Mouse (Mus musculus): Measurements from ENCODE around the gene Eng. TPM values are rescaled to one million over a fixed set of nuclear protein-coding genes. Genes with fewer than 3 reads are reported as not detected.

Gene Eng
- total RNA-seq, 2 experiments from 2014 or later, result 152 to 166 TPM

DNA sequence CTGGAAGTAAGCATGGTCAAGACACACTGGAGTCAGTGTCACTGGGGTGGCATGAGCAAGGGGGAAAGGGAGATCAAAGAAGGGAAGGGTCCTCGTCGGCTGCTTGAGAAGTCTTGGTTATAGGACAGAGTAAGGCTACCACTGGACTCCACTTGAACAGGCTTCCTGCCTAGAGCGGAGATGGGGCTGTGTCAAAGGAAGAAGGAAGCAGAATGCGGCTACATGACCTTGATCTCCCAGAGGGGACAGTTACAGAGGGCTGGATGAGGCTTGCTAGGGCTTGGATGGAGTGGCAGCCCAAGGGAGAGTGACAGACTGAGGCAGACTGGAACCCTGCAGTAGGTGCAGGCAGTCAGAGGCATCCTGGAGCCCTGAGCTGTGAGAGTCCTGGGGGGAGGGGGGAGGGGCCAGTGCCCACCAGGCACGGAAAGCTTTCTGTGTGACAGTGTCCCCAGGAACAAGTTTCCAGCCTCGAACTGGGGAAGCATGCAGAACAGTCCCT is 5.8 kb upstream of the Eng start:
- DNase-seq, result no peak
- intact Hi-C loops (cut with DNase I), result no loop called here

DNA sequence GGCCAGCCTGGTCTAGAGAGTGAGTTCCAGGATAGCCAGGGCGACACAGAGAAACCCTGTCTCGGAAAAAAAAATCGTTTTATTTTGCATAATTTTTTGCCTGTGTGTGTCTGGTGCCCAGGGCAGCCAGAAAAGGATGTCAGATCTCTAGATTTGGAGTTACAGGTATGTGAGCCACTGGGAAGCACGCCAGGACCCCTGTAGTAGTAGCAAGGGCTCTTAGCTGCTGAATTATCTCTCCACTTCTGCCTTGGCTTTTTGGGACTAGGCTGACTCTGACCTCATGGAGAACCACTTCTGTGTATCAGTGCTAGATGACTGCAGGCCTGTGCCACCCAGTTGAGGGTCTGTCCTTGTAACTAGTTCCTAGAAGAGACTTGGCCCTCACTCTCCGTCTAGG is 4.6 kb upstream of the Eng start:
- DNase-seq, result no peak
- intact Hi-C loops (cut with DNase I), result no loop called here

DNA sequence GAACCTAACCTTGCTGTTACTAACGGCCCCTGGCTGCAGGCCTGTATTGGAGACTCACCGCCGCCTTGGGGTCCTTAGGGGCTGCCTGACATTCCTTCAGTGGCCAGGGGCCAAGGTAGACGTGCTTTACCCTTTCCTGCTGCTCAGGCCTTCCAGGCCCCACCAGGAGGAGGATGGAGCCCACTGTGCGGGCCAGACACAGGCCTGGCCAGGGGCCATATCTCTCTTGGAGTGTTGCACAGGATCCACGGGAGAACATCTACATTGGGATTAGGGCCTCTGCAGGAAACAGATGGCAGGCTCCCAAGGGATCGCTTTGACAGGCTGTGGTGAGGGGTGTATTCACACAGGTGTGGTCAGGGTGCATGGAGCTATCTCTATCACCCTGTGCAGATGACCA is 3.6 kb upstream of the Eng start:
- DNase-seq, result peak; percentile 71 to 73
- intact Hi-C loops (cut with DNase I), result no loop called here

DNA sequence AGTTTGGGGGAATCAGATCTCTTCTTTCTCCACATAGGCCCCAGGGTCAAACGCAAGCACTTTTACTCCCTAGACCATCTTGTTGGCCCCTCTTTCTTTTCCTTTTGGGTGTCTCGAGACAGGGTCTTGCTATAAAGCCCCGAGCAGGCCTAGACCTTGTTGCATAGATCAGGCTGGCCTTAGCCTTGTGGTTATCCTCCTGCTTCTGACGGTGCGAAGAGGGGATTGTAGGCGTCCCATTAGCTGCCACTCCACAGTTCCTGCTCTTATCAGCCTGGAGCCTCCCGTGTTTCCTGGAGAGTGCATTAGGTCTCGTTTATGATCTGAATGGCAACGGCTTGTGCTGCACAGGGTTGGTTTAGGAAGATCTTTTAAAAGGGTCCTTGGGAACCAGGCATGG is 2.3 kb upstream of the Eng start:
- DNase-seq, result no peak
- intact Hi-C loops (cut with DNase I), result no loop called here

DNA sequence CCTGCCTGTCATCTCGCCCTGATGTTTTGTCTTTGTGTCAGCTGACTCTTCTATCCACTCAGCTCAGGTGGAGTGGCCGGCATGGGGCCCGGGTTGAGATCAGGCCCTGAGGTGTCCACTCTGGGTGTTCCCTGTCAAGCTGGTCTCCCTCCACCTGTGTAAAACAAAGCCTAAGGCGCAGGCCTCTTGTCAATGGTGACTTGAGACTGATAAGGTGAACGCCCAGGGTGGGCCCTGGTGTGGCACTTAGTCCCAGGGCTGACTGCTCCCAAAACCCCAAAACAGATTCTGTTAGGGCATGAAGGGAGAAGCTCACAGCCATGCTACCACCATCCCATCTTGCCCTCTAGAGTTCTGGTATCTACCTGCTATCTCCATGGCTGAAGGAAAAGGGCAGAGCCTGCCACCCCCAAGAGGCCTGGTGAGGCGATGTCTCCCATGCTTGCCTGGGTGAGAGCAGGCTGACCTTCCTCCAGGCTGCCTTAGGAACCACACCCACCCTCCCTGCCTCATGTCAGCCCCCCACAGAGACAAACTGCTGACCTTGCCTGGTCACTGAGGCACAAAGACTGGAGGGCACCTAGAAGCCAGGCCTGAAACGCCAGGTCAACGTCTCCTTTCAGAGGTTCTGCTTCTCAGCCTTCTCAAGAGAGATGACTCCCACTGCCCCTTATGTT is 1.5 kb upstream of the Eng start:
- DNase-seq, result no peak
- intact Hi-C loops (cut with DNase I), result no loop called here

DNA sequence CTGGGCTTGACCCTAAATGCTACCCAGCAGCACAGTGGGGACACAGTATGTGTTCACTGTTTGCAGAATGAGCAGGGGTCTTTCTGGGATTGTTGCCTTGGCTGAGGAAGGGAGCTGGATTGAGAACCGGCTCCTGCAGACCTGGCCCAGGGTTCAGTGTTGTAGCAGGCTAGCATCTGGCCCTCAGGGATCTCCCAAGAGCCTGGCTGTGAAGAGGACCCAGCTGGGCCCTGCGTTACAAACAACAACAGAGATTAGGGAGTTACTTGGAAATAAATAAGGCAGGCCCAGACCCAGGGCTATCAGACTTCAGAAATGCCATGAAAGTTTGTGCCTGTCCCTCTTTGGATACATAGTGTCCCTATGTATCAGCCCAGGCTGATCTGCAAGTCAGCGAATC is 748 bp upstream of the Eng start:
- no peak for DNase-seq
- intact Hi-C loops (cut with DNase I), result loop anchor here (2.0 kb wide), 1 partner anchor 13 kb away; no protein-coding TSS in a partner anchor

DNA sequence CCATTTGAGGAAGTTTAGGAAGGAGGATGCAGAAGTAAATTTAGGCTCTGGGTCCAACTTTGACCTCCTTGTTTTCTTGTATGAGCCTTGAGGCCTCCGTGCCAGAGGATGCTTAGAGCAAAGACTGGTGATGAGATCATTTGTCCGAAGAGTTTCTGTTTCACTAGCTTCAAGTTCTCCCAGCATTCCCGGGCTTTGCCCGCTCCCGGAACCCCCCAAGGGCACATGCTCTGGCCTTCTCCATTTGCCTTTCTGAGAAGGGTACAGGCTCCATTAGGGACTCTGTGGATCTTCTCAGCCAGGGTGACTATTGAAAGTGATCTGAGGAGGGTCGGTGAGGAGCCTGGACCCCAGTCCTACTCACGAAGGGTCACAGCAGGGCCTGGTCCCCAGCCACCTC is 971 bp downstream of the Eng start:
- peak; percentile 47 to 54 for DNase-seq

DNA sequence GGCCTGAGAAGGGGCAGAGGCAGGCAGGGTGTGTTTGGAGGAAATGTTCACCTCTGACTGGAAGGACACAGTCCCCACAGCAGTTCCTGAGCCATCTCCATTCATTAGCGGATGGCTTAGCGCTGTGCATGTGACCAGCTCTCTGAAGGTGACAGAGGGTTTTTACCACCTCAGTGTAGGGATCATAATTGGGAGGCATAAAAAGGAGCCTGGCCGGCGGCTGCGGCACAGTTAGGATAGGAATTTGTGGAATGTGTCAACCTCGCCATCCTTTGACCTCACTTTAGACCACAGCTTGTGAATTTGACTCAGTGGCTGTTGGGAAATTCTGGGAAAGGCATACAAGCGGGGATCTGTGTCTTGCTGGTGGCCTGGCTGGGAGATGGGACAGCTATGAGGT is 7.4 kb downstream of the Eng start:
- DNase-seq, result no peak
- intact Hi-C loops (cut with DNase I), result no loop called here

More for the DNA sequence above, 971 bp downstream of the Eng start:
- intact Hi-C loops (cut with DNase I), result loop anchor here (2.0 kb wide), 1 partner anchor 15 kb away; no protein-coding TSS in a partner anchor

DNA sequence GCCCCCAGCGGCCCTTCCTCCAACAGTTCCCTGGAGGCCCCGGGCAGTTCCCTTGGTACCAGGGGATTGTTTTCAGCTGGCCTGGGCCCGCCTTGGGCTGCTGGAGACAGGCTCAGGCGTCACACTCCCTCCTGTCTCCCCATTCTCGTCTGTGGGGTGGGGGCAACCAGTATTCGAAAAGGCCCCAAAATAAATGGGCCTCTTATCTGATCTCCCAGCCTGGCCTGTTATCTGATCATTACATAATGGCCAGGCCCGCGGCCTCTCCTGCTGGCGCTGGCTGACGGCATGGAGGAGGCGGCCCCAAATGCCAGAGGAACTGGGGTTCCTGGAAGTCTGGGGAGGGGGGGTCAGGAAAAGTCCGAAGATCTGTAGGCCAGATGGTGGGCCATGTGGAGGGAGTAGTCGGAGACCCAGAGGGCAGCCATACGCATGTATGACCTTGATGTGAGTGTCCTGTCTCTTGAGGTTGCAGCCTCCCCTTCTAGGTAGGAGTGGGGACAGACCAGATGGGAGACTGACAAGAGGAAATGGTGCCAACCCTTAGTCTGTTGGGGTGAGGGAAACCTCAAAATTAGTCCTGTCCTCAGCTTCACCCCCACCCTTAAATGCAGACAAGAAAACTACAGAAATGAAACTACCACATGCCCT is 8.5 kb downstream of the Eng start:
- no peak for DNase-seq
- intact Hi-C loops (cut with DNase I), result no loop called here

DNA sequence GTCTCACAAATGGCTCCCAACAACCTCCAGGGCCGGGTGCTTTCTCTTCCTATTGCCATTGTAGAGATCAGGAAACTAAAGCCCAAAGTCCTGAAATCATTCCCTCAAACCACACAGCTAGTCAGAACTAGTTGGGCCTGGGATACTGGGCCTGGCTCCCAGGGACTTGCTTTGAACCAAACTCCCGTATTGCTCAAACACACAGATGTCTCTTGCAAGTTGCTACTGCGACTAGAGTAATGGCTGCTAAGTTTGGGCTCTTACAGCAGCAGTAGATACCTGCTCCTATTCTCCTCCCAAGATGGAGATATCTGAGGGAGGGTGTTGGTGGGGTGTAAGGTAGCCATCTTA is 9.0 kb downstream of the Eng start:
- intact Hi-C loops (cut with DNase I), result no loop called here
- no peak for DNase-seq

DNA sequence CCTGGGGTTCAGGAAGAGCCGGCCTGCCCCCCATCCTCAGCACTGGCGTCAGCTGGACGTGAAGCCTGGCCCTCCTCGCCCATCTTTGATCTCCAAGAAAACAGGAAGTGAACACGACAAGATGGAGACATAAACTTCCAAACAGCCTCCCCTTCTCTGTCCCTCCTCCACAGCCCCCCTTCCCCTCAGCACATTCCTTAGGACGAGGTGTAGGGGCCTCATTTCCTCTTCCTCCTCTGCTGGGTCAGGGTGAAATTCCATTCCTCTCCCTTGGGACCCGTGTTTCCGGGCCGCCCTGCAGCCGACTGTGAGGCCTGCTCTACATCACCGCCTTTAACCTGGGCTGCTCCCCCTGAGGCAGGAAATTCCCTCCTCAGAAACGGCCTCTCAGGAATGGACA is 9.4 kb downstream of the Eng start:
- peak; percentile 79 to 81 for DNase-seq
- intact Hi-C loops (cut with DNase I), result no loop called here

DNA sequence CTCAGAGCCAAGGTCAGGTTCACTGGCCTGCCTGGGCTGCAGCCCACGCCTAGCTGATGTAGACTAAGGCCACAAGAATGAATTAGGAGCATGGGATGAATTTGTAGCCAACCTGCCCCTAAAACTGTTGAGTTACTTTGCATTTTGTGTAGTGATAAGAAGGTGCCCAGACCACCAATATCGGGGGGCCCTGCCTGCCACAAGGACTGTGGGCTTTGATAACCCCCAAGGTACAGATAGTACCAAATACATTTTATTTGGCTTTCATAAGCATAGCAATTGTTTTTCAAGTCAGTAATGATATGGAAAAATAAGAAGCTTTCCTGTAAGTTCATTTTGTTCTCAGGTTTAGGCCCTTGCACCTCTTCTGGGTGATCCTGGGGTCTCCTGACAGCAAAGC is 12.5 kb downstream of the Eng start:
- intact Hi-C loops (cut with DNase I), result no loop called here
- DNase-seq, result no peak

DNA sequence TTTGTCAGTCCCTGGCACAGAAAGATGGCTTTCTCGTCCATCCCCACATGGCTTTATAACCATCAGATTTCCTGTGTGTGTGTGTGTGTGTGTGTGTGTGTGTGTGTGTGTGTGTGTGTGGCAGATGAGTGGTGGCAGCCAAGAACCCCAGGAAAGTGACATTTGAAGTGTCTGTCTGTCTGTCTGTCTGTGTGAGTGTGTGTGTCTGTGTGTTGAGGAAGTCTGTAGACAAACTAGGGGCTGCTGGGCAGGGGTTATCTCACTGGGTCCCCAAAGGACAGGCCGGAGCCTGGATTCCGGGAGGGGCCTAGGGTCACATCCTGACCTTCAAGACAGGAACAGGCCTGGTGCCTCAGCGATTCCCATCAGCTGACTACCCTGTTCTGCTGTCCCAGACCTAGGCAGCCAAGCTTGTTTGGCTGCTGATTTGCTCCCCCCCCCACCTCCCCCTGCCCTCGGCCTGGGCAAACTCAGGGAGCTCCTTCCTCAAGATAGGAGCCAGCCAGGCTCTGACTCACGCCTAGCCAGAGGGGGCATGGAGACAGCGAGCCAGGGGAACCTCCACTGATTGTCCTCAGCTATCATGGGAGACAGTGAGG is 15.2 kb downstream of the Eng start:
- intact Hi-C loops (cut with DNase I), result no loop called here
- DNase-seq, result peak; percentile 63 to 69

DNA sequence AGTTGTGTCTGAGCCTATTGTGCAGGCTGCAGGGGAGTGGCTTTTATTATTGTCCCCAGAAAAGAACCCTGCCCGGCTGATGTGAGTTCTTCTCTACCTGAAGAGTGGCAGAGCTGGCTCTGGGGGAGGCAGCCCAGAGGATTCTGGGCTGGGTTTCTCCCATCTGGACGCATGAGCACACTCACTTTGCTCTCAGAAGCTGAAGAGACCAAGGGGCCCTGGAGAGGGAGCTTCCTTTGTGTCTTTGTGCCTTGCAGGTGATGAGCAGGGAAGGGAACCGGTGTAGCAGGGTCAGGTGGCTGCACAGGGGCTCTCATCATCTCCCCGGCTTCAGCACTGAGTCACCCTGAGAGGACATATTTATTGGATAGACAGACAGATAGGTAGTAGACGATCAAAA is 15.9 kb downstream of the Eng start:
- intact Hi-C loops (cut with DNase I), result no loop called here
- no peak for DNase-seq

DNA sequence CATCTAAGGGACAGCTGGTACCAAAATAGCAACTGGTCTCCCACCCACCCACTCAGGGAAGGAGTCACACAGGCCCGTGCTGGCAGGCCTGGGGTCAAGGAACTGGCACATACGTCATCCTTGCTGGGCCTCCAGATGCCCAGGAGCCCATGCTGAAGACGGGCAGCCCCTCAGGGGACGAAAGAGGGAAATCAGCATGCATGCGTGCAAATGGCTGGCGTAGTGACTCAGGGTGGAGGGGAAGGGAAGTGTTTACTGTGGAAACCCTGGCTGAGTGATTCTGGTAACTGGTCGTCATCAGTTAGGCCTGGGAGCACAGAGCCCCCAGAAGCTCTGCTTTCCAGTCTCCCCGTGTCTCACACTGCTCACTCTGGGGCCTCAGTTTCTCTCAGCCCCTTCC is 18.9 kb downstream of the Eng start:
- no peak for DNase-seq
- intact Hi-C loops (cut with DNase I), result loop anchor here (5.0 kb wide), 1 partner anchor 33 kb away; no protein-coding TSS in a partner anchor

DNA sequence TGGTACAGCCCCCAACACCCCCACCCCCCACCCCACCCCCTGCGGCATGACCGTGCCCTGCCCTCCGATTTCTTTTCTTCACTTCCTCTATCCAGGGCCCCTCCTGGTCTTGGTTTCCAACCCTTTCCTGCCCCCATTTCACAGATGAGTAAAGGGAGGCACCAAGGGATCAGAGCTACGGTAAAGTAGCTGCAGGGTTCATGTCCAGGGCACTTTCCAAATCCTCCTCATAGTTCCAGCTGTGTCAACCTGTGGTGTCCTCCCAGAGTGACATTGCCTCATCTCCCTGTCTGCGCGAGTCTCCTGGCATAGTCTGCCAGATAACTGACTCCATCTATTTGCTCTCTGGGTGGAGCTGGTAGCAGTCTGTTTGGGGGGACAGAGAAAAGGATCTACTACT is 19.5 kb downstream of the Eng start:
- intact Hi-C loops (cut with DNase I), result loop anchor here (5.0 kb wide), 1 partner anchor 34 kb away; no protein-coding TSS in a partner anchor
- DNase-seq, result no peak

DNA sequence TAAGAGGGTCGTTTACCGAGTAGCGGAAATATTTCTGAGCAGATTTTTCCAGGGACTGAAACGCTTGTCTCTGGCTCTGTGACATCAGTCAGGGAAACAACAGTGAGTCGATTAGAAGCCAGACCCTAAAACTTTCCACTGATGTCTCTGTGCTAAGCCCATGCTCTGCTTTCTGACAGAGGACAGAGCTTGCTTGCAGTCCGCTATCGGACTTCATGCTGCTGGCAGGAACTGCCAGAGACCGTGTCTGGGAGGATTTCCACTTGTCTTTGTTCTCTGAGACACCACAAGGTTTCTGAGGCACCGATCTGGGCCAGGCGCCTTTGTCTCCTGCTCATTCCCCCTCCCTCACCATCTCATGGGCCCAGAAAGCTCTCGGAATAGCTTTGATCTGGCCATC is 21.4 kb downstream of the Eng start:
- intact Hi-C loops (cut with DNase I), result loop anchor here (5.0 kb wide), 1 partner anchor 35 kb away; no protein-coding TSS in a partner anchor
- no peak for DNase-seq

DNA sequence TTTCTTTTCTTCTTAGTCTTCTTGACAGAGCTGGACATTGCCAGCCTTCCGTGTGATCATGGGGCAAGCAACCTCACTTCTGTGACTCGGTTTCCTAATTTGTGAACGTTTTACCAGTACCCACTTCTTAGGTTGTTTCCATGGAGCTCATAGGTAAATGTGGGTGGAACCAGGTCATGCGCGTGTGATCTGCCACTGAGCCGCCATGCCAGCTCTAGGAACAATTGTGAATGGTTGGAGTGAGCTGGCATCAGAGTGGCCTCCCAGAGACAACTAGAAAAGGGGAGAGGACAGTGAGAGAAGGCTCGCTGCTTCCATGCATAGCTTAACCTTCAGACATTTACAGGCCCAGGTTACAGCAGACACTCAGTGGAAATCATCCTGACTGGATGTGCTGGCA is 21.8 kb downstream of the Eng start:
- DNase-seq, result no peak
- intact Hi-C loops (cut with DNase I), result loop anchor here (5.0 kb wide), 1 partner anchor 36 kb away; no protein-coding TSS in a partner anchor

DNA sequence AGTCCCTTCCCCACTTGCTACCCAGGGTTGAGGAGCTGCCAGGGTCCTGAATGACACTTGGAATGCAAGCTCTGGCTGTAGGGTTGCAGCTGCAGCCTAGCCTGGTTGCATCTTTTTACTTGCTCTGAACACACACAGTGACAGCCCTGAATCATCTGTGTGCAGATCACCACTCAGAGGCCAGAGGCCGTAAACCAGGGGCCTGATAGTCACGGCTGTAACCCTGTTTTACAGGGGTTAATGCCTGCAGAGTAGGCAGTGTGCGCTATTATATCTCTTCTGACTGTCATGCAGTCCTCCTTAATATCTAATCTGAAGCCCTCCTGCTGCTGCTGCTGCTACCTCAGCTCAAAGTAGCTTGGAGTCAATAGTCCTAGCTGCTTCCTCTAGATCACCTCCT is 23.5 kb downstream of the Eng start:
- intact Hi-C loops (cut with DNase I), result loop anchor here (5.0 kb wide), 1 partner anchor 38 kb away; no protein-coding TSS in a partner anchor

DNA sequence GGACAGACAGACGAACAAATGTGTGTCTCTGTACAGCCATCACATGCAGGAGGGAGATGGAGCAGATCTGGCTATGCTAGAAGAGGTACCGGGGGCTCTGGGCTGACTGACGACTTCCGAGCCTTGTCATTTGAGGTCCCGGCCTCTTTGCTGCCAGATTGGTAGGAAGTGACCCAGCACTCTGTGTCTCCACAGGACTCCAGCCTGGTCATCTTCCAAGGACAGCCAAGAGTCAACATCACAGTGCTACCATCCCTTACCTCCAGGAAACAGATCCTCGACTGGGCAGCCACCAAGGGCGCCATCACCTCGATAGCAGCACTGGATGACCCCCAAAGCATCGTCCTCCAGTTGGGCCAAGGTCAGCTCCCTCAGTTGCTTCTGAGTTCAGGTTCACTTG is 24.8 kb downstream of the Eng start:
- DNase-seq, result no peak
- intact Hi-C loops (cut with DNase I), result no loop called here

More for the DNA sequence above, 23.5 kb downstream of the Eng start:
- DNase-seq, result no peak

DNA sequence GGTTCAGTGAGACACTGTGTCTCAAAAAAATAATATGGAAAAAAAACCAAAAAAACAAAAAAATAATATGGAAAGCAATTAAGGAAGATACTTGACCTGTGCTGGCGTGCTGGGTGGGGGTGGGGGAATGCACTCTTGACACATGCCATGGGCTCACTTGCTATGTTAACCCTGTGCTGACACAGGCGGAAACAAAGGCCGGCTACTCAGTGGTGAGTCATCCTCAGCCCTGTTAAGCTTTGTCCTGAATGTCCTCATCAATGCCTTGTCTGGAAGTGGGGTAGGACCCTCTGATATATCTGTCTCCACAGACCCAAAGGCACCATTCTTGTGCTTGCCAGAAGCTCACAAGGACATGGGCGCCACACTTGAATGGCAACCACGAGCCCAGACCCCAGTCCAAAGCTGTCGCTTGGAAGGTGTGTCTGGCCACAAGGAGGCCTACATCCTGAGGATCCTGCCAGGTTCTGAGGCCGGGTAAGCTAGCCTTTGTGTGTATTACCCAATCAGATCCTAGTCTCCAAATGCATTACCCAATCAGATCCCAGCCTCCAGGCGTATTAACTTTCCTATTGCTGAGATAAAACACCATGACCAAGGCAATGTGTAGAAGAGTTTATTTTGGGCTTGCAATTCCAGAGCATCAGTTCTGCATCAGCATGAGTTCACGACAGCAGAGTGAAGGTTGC is 25.7 kb downstream of the Eng start:
- DNase-seq, result no peak
- intact Hi-C loops (cut with DNase I), result no loop called here
